Mouse (Mus musculus) E14TG2a.4 (cell line): Measurements from ENCODE around the gene Prdm12.

ENCODE experiments used
- CTCF ChIP-seq: conservative IDR thresholded peaks from 2 replicates; pipeline ENCODE4 v1.5.1; 2014; ENCODE audit warnings: low read length
- NANOG ChIP-seq: IDR thresholded peaks from 2 replicates; pipeline ENCODE4 v1.6.1; 2014; ENCODE audit warnings: borderline replicate concordance, low read length, mixed read lengths

DNA sequence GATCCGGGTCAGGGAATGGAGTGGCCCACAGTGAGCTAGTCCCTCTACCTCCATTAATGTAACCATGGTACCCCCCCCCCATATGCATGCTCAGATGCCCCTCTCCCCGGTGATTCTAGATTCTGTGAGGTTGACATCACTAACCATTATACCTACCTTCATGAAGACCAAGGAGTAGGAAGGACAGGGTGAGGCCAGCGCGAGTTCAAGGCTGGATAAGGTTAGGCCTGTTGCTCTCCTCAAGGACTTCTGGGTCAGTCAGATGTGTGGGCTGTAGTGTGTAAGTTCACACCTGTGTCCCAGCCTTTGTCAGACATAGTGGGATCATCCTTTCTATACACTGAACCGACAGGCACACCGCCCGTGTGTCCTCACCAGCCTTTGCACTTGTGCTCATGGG is 16.5 kb downstream of the Prdm12 start:
- TF ChIP-seq NANOG, result no peak
- no peak for TF ChIP-seq CTCF
